Mouse (Mus musculus): ENCODE data around the gene Btbd8. TPM values are rescaled to one million over a fixed set of nuclear protein-coding genes. Genes with fewer than 3 reads are reported as not detected.

Btbd8 gene
- 0.70 and 0.74 TPM in 2 replicates for polyA plus RNA-seq (2012; rRNA removed)

DNA sequence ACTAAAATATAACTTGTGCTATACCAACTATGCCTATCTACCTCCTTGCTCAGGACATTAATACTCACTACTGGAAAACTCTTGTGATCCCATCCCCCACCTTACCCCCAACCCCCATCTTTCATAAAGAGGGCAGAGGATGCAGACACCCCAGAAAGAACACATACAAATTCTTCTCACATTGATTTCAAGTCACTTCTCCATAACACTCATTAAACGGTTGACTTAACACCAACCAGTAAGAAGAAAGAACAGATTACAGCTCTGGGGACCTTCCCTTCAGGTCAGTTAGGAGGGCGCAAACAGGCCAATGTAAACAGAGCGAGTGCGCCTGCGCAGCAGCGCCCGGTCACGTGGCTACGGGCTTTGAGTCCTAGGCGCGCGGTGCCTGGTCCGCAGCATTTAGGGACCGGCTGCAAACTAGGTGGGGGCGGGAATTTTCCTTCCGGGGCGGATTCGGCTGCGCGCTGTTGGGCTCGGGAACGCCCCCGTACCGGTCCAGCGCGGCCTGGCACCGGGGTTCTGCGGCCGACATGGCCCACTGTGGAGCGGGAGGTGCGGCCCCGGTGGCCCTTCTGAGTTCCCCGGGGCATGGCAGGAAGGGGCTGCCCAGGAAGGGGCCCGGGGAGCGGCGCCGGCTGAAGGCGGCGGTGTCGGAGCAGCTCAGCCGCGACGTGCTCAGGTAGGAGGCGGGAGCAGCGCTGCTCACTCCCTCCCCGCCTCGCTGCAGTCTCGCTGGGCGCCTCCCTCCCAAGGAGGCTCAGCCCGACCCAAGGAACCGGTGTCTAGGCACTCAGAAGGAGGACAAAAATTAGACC lies at the start of gene Btbd8:
Gene Btbd8 (plus strand): TSS at position 534 of the 818 bp plus-strand sequence.
- Histone ChIP-seq H3K27ac (ENCODE audit: insufficient read depth, low read length) (peak within 1 kb of the TSS; percentile 87), H3K4me1 (ENCODE audit: control insufficient read depth, insufficient read depth, insufficient read length) (no peaks in the 10 kb centered on the region; the same call in 1 of the 2 replicates), H3K27me3 (ENCODE audit: control insufficient read depth, insufficient read depth, low read length) (no peaks in the 10 kb centered on the region), H3K4me3 (ENCODE audit: extremely low read depth, insufficient read depth, insufficient read length) (peak within 1 kb of the TSS; percentile 78), H3K36me3 (ENCODE audit: control insufficient read depth, insufficient read depth, low read length) (no peaks in the 10 kb centered on the region)
- TF ChIP-seq CTCF (IDR thresholded peaks at IDR 0.05; ENCODE audit: extremely low read depth, insufficient read depth, insufficient read length, insufficient replicate concordance) (no peak), POLR2A (IDR thresholded peaks at IDR 0.05; ENCODE audit: low read depth, low read length) (no peak)
- WGBS = under 1% methylated on average over 49 of the region's 51 CpGs
- DNase-seq (ENCODE audit: low read depth in 1 of 2, low spot score in 2 of 2) = peak; percentile 89 to 92

- Histone ChIP-seq H3K27me3 (ENCODE audit: control insufficient read depth, insufficient read depth, low read length) (no peaks in the 10 kb centered on the region), H3K27ac (ENCODE audit: insufficient read depth, low read length) (no peak overlapping the region), H3K36me3 (ENCODE audit: control insufficient read depth, insufficient read depth, low read length) (no peaks in the 10 kb centered on the region), H3K4me1 (ENCODE audit: control insufficient read depth, insufficient read depth, insufficient read length) (no peaks in the 10 kb centered on the region), H3K4me3 (ENCODE audit: extremely low read depth, insufficient read depth, insufficient read length) (no peak overlapping the region)
- 100% methylated on average over 2 of the region's 2 CpGs for WGBS
- no peak for DNase-seq (ENCODE audit: low read depth in 1 of 2, low spot score in 2 of 2)
- TF ChIP-seq POLR2A (IDR thresholded peaks at IDR 0.05; ENCODE audit: low read depth, low read length) (no peak), CTCF (IDR thresholded peaks at IDR 0.05; ENCODE audit: extremely low read depth, insufficient read depth, insufficient read length, insufficient replicate concordance) (no peak)
These were observed 48.4 kb upstream of the Btbd8 start for GRCm38 (mm10) chr5:107389373-107389772.

DNA sequence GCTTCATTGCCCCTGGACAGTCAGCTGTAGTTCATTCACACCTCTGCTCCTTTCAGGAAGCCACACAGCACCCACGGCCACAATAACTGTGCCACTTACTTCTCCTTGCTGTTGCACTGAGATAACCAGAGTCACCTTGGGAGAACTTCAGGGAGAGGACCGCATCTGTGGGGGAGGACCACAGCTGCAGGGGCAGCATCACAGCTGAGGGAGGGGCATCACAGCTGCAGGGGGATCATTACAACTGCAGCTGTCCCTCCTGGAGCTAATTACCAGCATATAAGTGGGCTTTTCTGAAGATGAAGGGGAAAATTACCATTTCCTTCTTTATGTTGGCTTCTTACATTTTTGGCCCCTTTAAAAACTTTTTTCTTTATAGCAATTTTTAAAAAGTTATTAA lies 43.4 kb upstream of the Btbd8 start:
- Histone ChIP-seq H3K27me3 (ENCODE audit: control insufficient read depth, insufficient read depth, low read length) (no peaks in the 10 kb centered on the region), H3K27ac (ENCODE audit: insufficient read depth, low read length) (no peak overlapping the region), H3K4me3 (ENCODE audit: extremely low read depth, insufficient read depth, insufficient read length) (no peak overlapping the region), H3K36me3 (ENCODE audit: control insufficient read depth, insufficient read depth, low read length) (no peaks in the 10 kb centered on the region), H3K4me1 (ENCODE audit: control insufficient read depth, insufficient read depth, insufficient read length) (no peaks in the 10 kb centered on the region)
- no peak for TF ChIP-seq POLR2A (IDR thresholded peaks at IDR 0.05; ENCODE audit: low read depth, low read length)
- TF ChIP-seq CTCF (IDR thresholded peaks at IDR 0.05; ENCODE audit: extremely low read depth, insufficient read depth, insufficient read length, insufficient replicate concordance) = no peak
- no peak for DNase-seq (ENCODE audit: low read depth in 1 of 2, low spot score in 2 of 2)
- WGBS = 47% methylated on average over 2 of the region's 2 CpGs

DNA sequence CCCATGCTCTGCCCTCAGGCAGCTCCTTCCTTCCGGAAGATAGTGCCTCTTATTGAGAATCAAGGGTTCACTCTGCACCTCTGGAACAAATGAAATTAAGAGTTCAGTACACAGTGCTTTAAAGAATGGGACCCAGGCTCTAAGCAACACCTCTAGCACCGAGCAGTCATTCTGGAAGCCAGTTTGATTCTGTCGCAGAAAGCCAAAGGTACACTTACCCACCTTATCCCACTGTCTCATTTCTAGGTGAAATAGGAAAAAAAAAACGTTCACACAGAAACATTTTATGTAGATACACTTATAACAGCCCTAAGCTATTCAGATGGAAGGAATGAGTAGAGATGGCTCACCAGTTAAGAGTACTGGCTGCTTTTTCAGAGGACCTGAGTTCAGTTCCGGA lies 35.4 kb upstream of the Btbd8 start, which contains the start of gene Ephx4:
Gene Ephx4 (plus strand): TSS at position 301 of the 400 bp plus-strand sequence.
- DNase-seq (ENCODE audit: low read depth in 1 of 2, low spot score in 2 of 2) = no peak
- Histone ChIP-seq H3K27me3 (ENCODE audit: control insufficient read depth, insufficient read depth, low read length) (peaks cover 9% of the 10 kb centered on the region), H3K4me3 (ENCODE audit: extremely low read depth, insufficient read depth, insufficient read length) (peak within 1 kb of the TSS; percentile 51), H3K27ac (ENCODE audit: insufficient read depth, low read length) (no peak within 1 kb of the TSS), H3K4me1 (ENCODE audit: control insufficient read depth, insufficient read depth, insufficient read length) (peaks cover 4% of the 10 kb centered on the region), H3K36me3 (ENCODE audit: control insufficient read depth, insufficient read depth, low read length) (no peaks in the 10 kb centered on the region)
- WGBS = 24% methylated on average over 5 of the region's 5 CpGs
- TF ChIP-seq CTCF (IDR thresholded peaks at IDR 0.05; ENCODE audit: extremely low read depth, insufficient read depth, insufficient read length, insufficient replicate concordance) = no peak
- no peak for TF ChIP-seq POLR2A (IDR thresholded peaks at IDR 0.05; ENCODE audit: low read depth, low read length)

DNA sequence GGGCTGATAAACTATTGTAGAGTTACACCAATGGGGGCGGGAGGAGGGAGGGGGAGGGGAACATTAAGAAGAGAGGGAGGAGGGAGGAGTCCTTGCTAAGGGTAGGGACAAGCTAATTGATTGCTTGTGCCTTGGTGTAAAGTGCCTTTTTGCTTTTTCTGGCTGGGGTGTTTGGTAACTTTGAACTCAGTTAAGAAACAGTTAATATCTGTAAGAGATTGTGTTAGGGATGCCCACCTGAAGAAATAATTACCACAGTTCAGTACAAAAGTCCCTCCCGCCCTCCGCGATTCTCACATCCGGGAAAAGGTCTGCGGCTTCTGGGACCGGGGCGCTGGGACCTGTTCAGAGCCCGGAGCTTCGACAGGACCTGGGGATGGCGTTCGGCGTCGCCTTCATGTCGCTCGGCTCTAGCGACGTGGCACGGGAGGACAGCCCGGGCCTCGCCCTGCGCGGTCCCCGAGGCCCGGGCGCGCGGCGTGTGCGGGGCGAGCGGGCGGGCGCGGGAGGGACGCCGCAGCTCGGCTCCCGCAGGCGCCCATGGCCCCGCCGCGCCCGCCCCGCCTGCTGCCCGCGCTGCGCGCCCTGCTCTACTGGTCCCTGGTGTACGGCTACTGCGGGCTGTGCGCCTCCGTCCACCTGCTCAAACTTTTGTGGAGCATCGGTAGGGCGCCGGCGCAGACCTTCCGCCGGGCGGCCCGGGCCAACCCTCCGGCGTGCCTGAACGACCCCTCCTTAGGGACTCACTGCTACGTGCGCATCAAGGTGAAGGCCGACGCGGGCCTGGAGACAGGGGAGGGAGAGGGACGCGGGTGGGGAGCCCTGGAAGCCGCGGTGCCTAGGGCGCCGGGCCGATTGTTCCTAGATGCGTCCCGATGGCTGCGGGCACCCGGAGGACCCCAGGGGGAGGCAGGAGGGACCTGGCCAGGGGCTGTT lies 34.5 kb upstream of the Btbd8 start:
- 2% methylated on average over 68 of the region's 80 CpGs for WGBS

DNA sequence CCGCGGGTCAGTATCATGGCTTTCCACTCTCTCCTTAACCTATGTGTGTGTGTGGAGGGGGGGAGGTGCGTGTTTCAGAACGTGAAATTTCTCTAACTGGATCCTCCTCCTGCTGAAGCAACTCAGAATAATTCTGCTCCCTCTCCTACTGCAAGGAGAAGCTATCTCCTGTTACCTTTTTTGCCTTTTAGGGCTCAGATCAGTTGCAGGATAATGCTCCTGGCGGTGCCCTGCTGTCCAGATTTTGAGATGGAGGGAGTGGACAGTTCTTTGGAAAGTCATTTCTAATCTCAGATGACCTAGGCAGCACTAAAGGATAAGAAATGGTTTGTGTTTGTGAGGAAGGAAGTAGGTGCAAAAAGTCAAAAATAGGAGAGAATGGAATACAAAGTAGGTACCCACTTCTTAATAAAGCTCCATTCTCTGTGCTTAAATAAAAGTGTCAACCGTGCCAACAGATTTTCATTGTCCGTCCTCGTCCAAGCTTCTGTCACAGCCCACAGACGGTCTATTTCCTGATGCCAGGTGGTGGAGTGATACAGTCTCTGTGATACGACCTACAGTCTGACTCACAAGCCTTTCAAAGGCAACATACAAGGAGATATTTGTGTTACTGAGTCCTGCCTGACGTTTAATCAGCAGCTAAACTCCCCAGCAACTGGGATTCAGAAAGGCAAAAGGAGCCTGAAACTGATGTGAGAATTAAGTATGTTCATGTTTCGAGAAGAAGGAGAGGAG lies 33.7 kb upstream of the Btbd8 start:
- no peaks in the 10 kb centered on the region for H3K36me3 ChIP-seq (ENCODE audit: control insufficient read depth, insufficient read depth, low read length)
- peaks cover 9% of the 10 kb centered on the region for H3K27me3 ChIP-seq (ENCODE audit: control insufficient read depth, insufficient read depth, low read length)
- H3K4me1 ChIP-seq (ENCODE audit: control insufficient read depth, insufficient read depth, insufficient read length) = peaks cover 4% of the 10 kb centered on the region
- no peak for TF ChIP-seq CTCF (IDR thresholded peaks at IDR 0.05; ENCODE audit: extremely low read depth, insufficient read depth, insufficient read length, insufficient replicate concordance)
- TF ChIP-seq POLR2A (IDR thresholded peaks at IDR 0.05; ENCODE audit: low read depth, low read length) = no peak
- H3K27ac ChIP-seq (ENCODE audit: insufficient read depth, low read length) = no peak overlapping the region
- no peak for DNase-seq (ENCODE audit: low read depth in 1 of 2, low spot score in 2 of 2)
- WGBS = 34% methylated on average over 12 of the region's 12 CpGs
- peak overlapping the region; percentile 41; the same call in 1 of the 2 replicates for H3K4me3 ChIP-seq (ENCODE audit: extremely low read depth, insufficient read depth, insufficient read length)

More for the DNA sequence above, 34.5 kb upstream of the Btbd8 start:
- DNase-seq (ENCODE audit: low read depth in 1 of 2, low spot score in 2 of 2) = no peak
- Histone ChIP-seq H3K36me3 (ENCODE audit: control insufficient read depth, insufficient read depth, low read length) (no peaks in the 10 kb centered on the region), H3K4me1 (ENCODE audit: control insufficient read depth, insufficient read depth, insufficient read length) (peaks cover 4% of the 10 kb centered on the region), H3K27ac (ENCODE audit: insufficient read depth, low read length) (no peak overlapping the region), H3K27me3 (ENCODE audit: control insufficient read depth, insufficient read depth, low read length) (peaks cover 9% of the 10 kb centered on the region), H3K4me3 (ENCODE audit: extremely low read depth, insufficient read depth, insufficient read length) (peak overlapping the region; percentile 51)
- TF ChIP-seq POLR2A (IDR thresholded peaks at IDR 0.05; ENCODE audit: low read depth, low read length) (no peak), CTCF (IDR thresholded peaks at IDR 0.05; ENCODE audit: extremely low read depth, insufficient read depth, insufficient read length, insufficient replicate concordance) (no peak)

Measured in spleen, adult 2 months (tissue).